Mouse (Mus musculus) cerebellum, postnatal 14 days (tissue): ENCODE results near the gene Clk4.
A peak's percentile ranks its signal among the peaks of the same experiment; 100 is the strongest.

Source experiments
- DNase-seq, 2 experiments: peaks; one replicate each; pipeline ENCODE4 v3.0.0; 2021; ENCODE audit warnings: mixed read lengths in 2 of 2

Gene Clk4

DNA sequence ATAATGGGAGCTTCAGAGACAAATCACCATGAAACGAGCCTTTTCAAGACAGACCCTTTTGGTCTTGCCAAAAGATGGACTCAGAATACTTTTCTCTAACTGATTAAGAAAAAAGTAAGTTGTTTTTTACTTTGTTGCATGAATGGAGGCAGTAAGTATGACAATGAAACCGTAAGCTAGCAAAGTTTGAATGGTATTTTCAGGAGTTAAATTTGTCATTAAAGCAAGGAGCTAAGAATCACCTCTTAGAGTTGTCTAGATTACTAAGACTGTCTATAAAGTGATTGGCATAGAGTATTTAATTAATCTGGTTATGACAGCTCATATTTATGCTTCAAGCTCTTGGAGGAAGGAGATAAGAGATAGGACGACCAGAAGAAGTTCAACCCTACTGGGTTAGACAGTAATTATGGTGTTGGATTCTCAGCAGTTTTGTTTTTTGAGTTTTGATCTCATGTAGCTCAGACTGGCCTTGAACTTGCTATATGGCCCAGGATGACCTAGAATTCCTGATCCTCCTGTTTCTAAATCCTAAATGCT is at the start of gene Clk4:
TSS of gene Clk4 (plus strand) at position 51 of the 540 bp plus-strand sequence.
- no peak for DNase-seq

DNA sequence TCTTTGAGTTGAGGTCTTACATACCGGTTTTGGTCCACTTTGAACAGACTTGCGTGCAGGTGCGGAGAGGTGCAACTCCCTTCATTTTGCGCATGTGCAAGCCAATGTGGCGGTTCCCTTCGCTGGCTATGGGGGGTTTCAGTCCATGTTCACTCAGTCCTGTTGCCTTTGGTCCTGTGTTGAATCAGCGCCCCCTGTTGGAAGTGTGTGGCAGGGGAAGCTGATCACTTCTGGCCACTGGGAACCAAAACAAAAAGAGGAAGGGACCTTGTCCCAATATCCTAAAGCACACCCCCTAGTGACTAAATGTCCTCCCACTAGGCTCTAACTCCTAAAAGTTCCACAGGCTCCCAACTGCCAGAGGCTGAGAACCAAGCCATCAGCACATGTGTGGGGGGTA is 47.5 kb upstream of the Clk4 start:
- no peak for DNase-seq

DNA sequence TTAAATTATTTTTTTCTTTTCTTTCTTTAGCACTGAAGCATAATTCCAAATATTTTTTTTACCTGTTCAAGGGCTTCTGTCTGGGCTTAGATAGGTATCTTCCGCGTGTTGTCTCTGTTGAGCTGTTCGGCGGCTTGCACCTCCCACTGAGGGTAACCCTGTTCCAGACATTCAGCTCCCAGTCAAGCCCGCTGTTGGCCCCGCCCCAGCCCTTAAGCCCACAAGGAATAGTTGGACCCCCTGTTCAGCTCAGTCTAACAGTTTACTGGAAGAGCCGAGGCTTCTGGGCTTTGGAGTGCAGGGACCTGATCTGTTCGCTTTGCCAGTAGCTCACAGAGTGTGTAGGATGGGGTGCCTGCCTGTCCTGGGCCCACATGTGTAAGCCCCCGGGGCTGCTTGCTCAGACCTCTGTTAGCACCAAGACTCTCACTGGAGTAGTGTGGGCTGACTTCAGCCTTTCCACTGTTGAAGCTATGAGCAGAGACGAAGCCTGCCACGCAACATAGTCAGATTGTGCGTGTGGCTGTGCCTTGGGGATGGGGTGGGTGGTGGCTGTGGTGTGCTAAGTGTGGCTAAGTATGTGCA is 42.0 kb upstream of the Clk4 start:
- DNase-seq = no peak

DNA sequence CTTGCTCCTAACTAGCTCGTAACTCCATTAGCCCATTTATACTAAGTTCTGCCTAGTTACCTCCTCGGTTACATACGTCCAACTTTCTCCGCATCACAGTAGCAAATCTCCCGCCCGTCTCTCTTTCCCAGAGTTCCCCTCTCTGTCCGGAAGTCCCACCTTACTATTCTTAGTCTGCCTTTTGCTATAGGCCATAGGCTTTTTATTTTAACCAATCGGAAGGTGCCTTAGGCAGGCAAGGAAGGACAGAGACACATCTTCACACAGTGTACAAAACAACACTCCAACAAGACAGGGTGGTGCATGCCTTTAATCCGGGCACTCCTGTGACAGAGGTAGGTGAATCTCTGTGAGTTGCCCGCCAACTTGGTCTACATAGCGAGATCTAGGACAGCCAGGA is 41.2 kb upstream of the Clk4 start, which contains the start of gene Gm12569:
TSS of gene Gm12569 (plus strand) at position 166 of the 400 bp plus-strand sequence.
- no peak for DNase-seq

DNA sequence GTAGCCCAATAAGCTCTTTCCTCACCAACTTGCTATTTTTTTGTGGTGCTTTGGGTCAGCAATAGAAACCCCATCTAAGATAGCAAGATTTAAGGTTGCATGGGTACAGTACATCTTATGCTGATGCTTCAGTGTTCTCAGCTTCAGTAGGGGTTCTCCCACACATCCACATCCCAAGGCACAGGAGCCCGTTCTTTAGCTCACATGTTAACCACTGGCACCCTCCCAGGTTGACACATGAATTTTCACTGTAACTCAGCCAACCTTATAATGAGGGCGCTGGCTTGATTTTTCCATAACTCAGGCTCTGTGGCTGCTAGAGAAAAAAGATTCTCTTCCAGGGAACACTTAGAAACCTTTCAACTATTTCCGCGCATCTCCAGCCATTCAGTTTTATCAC is 34.4 kb upstream of the Clk4 start:
- DNase-seq = peak; percentile 5 to 22

DNA sequence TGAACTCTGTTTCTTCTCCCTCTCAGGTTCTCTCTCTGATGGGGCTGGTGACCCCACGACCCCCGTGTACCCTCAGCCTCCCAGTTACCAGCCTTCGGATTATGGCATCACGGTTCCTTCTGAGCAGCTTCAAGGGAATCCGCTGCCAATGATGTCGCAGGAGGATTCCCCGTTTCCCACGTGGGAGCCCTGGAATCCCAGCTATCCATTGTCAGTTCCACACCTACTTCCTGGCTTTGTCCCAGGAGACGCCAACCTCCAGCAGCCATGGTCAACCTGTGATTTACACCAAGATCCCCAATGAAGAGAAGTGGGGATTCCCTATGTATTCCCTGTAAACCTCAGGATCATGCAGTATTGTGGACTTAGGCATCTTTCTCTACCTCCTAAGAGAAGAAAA is 26.9 kb upstream of the Clk4 start:
- DNase-seq = no peak

DNA sequence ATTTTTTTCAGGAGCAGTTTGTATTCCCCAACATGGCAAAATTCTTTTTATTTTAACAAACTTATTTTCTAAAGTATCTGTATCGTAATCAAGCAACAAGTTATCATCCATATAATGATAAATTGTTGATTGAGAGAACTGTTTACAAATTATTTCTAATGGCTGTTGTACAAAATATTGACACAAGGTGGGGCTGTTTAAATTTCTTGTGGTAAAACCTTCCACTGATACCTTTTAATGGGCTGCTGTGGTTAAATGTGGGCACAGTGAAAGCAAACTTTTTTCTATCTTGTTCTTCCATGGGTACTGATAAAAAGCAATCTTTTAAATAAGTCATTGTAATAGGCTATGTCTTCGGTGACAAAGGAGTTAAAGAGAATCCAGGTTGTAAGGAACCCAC is 18.6 kb upstream of the Clk4 start:
- DNase-seq = no peak

DNA sequence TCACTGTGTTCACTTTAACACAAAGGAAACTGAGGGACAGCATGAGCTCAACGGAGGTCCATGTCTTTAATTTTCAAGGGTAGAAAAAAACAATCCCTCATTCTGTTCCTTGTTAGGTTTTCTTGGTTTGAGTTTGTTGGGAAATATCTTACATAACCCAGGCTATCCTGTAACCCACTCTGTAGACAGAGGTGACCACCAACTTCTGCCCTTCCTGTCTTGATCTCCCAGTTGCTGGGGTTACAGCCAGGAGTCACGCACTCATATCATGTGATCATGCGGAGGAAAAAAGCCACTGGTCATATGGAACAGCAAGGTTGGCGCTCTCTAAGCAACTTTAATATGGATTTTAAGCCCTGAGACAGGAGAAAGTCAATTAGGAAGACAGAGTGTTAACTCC is 4.5 kb upstream of the Clk4 start:
- no peak for DNase-seq

DNA sequence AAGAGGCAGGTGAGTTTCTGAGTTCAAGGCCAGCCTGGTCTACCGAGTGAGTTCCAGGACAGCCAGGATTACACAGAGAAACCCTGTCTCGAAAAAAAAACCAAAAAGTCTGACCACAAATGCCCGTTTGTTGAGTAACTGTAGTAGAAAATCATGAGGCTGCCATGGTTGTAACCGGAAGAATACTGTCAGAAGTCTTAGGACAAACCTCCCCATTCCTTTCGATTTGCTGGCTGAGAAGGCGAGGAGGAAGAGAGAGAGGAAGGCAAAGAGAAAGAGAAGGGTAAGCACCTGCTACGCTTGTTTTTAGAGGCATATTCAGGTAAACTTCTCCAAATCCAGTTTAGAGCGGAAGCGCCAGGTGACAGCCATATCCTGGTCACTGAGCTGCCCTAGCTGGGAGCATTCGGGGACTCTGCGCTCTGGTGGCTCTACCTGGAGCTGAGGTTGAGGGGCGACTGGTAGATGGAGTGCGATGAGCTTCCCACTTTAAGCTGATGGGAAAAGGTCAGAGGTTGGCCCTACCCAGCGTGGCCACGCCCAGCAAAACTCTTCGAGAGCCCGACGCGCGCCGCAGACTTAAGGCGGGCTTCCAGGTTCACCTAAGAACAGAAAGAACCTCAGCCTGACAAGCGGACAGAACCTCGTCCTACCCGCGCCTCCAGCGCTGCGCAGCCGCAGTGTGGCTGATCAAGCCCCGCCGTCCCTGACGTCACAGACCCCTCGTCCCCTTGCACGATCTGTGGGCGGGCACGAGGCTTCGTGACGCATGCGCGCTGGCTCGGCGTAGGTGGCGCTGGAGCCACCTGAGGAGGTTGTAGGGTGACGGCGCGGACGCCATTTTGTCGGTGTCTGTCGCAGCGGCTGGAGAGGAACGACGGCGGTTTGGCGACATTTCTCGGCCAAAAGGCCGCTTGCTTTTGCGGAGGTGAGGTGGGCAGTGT is 1.1 kb downstream of the Clk4 start, which contains the start of gene BC049762:
TSS of gene BC049762 (minus strand) at position 705 of the 944 bp plus-strand sequence.
- peak; percentile 99 for DNase-seq

DNA sequence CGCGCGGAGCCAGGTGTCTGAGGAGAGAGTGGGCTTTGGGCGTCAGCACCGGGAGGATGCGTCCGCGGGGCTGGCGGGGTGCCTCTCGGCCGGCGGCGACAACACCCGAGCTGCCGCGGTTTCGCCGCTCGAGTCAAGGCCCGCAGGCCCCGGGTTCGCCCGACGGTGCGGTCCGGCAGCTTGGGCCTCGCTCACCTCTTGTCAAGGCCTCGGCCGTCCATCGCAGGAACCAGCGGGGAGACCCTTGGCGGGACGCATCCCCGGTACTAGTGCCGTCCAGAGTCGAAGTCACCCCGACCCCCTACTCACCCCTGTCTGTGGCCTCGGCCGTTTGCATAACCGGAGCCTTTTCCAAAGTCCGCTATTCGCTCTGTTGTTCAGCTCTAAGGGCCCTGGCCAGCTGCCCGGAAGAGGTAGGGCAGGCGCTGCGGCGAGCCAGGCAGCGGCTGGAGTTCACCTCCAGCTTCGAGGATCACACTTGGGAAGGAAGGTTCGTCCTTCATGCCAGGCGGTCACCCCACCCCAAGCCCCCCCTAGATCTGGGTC is 1.8 kb downstream of the Clk4 start:
- peak; percentile 78 to 83 for DNase-seq

DNA sequence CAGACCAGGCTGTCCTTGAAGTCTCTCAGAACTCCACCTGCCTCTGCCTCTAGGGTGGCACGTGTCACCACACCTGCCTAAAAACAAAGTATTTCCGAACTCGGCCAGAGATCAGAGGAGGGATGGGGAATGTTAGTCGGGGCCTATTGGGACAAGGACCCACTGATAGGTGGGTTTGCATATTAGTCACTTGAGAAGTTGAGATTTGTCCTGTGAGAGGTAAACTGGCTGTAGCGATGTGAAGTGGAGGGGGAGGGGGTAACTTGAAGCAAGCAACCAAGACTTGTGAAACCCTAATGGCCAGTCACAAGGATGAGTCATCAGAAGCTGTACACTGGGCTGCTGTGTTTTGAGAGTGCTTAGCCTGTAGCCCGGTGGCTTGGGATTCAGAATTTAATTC is 2.8 kb downstream of the Clk4 start:
- DNase-seq = no peak

DNA sequence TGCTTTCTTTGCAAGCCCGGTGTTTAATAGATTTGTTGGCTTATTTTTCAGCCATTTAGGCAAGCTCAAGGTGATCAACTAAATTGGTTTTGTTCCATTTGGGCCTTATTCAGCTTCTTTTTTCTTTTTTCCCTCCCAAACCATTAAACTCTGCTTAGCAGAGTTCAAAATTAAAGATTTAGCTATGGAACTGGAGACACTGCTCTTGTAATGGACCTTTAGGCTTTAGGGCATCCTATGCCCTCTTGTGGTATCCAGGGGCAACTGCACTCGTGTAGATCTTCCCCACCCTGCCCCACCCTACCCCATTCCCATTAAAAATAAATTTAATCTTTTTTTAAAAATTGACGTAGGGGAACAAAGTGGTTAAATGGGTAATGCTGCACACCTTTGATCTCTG is 3.8 kb downstream of the Clk4 start:
- peak; percentile 50 to 53 for DNase-seq

DNA sequence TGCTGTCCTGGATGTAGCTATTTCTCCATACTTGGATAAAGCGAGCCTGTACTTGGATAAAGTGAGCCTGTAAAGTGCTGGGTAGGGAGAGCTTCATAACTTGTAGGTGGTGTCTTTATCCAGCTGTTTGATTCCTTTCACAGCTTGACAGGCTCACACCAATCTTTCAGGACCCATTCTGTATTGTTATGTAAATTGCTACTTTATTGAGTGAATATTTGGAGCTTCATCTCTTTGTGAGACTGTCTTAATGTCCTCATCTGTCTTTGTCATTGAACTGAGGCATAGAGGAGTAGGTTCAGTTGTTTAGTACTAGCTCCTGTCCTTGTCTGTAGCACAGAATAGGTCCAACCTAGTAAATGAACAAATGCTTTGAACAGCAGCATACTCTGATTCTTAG is 12.9 kb downstream of the Clk4 start:
- no peak for DNase-seq

DNA sequence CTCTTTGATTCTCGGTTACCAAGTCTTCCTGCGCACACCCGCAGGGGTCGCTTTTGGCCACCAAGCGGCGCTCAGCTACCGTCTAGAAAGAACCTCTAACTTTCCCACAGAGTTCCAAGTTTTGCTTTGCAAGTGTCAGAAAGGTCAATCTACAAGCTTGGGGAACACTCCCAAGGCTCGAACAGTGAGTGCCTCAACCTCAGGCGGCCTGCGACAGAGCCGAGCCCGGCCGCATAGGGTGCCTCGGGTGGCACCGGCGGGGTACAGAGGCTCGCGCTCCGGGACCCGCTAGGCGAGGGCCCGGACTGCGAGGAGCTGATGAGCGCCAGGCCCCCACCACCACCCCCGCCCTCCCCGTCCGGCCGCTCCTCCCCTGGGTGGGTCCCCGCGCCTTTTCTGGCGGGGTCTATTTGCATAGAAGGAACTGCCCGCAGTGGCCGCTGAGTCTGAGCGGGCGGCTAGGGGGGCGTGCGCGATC is 28.1 kb downstream of the Clk4 start, which contains the start of gene Col23a1:
TSS of gene Col23a1 (plus strand) at position 357 of the 478 bp plus-strand sequence.
- DNase-seq = peak; percentile 80 to 83

DNA sequence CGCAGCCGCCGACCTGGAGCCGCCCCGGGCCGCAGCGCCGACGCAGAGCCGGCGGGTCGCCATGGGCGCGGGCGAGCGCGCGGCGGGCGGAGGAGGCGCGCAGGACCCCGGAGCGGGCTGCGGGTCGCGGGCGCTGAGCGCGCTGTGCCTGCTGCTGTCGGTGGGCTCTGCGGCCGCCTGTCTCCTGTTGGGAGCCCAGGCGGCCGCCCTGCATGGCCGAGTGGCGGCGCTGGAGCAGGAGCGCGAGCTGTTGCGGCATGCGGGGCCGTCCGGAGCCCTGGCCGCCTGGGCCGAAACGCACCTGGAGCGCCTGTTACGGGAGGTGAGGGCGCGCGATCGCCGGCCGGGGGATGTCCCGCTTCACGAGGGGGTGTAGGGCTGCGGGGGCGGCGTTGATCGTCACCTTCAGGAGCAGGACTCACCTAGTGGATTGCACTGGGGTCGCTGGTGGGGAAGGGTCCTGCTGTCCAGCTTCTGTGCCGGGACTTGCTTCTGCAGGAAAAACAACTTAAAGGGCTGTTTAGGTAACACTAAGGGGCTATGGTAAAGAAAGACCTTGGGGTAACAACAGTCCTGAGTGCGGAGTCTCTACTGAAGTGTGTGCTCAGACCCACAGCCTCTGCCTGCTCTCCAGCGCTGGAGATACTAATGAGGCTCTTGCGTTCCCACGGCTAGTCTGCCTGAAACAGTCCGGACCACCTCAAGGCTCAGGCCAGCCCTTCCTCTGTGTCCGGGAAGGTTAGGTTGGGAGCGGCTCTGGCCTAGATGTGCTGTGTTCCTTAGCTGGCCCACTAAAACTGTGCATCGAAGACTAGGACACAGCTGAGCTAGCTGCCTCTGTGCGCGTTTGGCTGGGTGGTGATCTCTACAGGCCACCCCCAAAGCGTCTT is 28.8 kb downstream of the Clk4 start:
- DNase-seq = peak; percentile 42 to 46

DNA sequence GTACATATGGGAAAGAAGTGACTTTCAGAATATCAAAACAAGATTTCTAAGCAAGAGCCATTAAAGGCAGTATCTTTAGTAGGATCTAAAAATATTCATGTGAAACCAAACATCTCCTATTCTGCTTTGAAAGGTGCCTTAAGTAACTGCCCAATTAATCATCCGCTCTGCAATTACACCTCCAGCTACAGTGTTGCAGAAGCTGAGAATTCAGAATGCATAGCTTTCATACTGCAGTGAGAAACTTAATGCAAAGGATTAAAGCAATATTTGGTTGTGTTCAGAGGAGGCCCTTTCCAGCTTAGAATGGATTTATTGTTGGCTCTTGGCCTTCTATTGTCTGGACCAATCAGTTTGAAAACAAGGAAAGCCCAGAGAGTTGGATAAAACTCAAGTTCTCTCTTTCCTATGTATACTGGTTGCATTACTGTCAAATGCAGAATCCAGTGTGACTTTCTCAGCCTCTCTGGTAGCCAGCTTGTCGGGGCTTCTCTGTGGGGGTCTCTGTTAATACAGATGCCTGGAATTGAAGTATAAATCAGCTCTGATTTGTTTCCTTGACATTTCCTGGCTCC is 32.5 kb downstream of the Clk4 start:
- DNase-seq = no peak

DNA sequence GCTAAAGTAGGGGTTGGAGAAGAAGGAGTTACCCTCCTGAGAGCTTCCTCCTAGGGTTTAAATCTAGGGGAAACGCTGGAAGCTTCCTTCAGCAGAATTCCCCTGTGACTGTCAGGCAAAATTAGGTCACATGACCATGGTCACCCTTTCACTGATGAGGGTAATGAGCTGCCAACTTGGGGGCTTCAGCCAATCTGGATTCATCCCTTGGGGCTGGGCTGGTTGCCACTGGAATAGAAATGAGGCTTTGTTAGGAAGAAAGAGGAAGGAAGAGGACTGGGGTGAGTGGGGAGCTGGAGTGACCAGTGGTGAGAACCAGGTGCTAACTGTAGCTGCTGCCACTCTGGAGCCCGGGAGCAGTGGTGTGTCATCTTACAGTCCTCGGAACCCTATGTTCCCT is 34.2 kb downstream of the Clk4 start:
- peak in 1 of 2 experiments; percentile 23 for DNase-seq

DNA sequence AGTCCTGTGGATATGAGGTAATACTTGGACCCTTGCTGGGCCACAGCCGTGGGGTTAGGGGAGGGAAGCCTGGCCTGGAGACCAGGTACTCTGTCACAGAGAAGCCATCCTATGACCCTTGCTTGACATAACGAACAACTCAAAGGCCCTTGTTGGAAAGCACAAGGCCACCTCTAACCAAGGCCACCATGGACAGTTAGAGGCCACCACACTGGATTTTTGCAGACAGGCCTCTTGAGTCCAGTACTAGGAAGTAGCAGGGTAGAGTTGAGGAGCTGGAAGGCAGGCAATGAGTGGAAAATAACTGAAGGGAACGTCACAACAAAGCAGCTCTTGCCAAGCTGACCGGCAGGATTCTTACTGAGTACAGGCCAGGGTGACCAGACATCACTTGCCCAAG is 37.2 kb downstream of the Clk4 start:
- no peak for DNase-seq

DNA sequence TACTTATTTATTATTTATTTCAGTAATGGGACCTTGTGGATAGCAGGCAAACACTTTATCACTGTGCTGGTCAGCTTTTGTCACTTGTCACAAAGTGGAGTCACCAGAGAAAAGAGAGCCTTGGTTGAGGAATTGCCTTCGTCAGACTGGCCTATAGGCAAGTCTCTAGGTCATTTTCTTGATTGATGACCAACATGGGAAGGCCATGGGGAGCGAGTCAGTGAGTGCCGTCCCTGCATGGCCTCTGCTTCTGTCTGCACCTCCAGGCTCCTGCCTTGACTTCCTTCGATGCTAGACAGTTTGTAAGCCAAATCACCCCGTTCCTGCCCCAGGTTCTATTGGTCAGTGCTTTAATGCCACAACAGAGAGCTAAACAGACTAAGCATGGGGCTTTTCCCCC is 40.9 kb downstream of the Clk4 start:
- DNase-seq = no peak

DNA sequence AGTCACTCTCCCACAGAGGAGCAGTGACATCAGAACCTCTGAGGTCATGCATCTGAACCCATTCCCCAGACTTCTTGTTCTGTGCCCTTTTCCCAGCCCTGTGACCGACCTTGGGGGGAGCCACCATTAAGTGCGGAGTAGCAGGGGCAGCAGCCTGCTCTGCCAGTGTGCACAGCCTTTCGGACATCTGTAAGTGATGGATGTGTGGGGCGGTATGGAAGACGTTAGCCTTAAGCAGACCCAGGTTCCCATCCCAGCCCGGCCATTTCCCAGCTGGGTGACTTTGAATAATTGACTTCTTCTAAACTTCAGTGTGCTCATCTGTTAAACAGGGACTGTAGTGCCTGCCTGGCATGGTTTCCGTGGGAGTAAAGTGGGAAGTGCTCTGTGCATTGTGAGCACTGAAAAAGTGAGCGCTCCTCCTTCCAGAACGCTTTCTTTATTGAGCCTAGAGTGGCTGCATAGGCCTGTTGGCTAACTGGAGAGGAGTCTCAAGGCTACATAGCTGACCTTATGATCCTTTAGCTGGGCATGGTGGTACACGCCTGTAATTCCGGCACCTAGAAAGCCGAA is 42.5 kb downstream of the Clk4 start:
- no peak for DNase-seq

DNA sequence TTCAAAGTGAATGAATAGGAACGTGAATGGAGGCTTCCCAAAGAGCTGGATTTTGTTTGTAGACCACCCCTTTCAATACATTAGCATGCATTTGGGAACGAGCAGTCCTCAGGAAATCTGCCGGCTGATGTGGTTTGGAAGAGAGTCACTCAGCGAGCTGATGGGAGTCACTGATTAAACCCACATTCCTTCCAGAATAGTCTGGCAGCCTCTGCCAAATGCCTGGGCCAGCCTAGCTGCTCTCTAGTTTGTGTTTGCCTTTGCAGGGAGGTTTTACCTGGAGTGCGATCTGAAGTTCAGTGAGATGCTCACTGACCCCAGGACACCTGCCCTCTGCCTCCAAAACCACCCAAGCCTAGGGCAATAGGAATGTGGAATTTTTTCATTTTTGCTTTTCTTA is 46.8 kb downstream of the Clk4 start:
- no peak for DNase-seq

DNA sequence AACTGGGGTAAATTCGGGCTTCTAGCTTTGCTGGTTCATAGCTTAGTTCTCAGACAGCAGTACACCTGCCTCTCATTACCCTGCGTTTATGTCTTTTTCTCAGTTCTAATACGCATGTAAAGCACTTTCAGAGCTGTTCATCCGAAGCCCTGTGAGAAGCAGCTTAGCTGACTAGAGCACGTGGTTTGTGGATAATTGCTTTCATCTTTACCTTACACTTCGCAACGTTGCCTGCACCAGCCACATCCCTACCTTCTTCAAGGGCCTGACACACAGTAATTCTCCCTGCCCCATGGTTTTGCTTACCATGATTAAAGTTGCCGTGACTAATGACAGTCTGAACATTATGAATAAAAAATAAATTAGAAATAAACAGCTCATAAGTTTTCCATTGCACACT is 50.3 kb downstream of the Clk4 start:
- DNase-seq = no peak
